Mouse (Mus musculus) kidney, embryonic 16.5 days (tissue): ENCODE measurements around the gene Tnni1. TPM values are rescaled to one million over a fixed set of nuclear protein-coding genes. Genes with fewer than 3 reads are reported as not detected.

ENCODE experiments used
- ATAC-seq: fragments of 200-750 bp; cut with Nextera tagmentation; 2 replicates; pipeline ENCODE4 v1.8.0; 2017; ENCODE audit warnings: moderate TSS enrichment; ENCODE audit not compliant: low FRiP score, low TSS enrichment
- H3K27ac ChIP-seq: fragments of 300-500 bp; sonication (generic); 2 replicates; pipeline ENCODE4 v1.5.1; 2014; ENCODE audit warnings: low read length
- H3K27me3 ChIP-seq: fragments of 300-500 bp; sonication (generic); 2 replicates; pipeline ENCODE4 v1.6.1; 2014; ENCODE audit warnings: low read length, control low read depth, mixed read lengths; ENCODE audit not compliant: insufficient read depth
- H3K36me3 ChIP-seq: fragments of 300-500 bp; sonication (generic); 2 replicates; pipeline ENCODE4 v1.6.1; 2014; ENCODE audit warnings: low read length, control low read depth, mixed read lengths; ENCODE audit not compliant: insufficient read depth
- H3K4me1 ChIP-seq: fragments of 300-500 bp; sonication (generic); 2 replicates; pipeline ENCODE4 v1.6.1; 2014; ENCODE audit warnings: low read length, control low read depth, mixed read lengths; ENCODE audit not compliant: insufficient read depth
- H3K4me2 ChIP-seq: fragments of 300-500 bp; sonication (generic); replicated peaks from 2 replicates; pipeline ENCODE4 v1.6.1; 2014; ENCODE audit warnings: low read depth, low read length
- H3K4me3 ChIP-seq: fragments of 300-500 bp; sonication (generic); 2 replicates; pipeline ENCODE4 v1.5.1; 2014; ENCODE audit warnings: mild to moderate bottlenecking, low read length
- H3K9ac ChIP-seq: fragments of 300-500 bp; sonication (generic); replicated peaks from 2 replicates; pipeline ENCODE4 v1.6.1; 2014; ENCODE audit warnings: low read length
- H3K9me3 ChIP-seq: fragments of 300-500 bp; sonication (generic); 2 replicates; pipeline ENCODE4 v1.6.1; 2016; ENCODE audit warnings: low read length, control low read depth
- WGBS: fragments of 180-500 bp; shearing (Covaris S2); extraction: QIAGEN DNeasy Blood & Tissue Kit; methylation state at CpG from one replicate; pipeline ENCODE4 v1.1.7; 2014; 5-methylcytosine and 5-hydroxymethylcytosine counted together
- polyA plus RNA-seq: library from polyadenylated mRNA; unstranded; fragments of >200 nt; fragmentation: Nextera tagmentation; extraction: Ambion mirVana; gene quantifications from 2 replicates; pipeline ENCODE4 v1.2.1, GENCODE M21; 2015

The Tnni1 gene
- polyA plus RNA-seq, 1 experiment from 2014 or later, result 23.5 TPM

DNA sequence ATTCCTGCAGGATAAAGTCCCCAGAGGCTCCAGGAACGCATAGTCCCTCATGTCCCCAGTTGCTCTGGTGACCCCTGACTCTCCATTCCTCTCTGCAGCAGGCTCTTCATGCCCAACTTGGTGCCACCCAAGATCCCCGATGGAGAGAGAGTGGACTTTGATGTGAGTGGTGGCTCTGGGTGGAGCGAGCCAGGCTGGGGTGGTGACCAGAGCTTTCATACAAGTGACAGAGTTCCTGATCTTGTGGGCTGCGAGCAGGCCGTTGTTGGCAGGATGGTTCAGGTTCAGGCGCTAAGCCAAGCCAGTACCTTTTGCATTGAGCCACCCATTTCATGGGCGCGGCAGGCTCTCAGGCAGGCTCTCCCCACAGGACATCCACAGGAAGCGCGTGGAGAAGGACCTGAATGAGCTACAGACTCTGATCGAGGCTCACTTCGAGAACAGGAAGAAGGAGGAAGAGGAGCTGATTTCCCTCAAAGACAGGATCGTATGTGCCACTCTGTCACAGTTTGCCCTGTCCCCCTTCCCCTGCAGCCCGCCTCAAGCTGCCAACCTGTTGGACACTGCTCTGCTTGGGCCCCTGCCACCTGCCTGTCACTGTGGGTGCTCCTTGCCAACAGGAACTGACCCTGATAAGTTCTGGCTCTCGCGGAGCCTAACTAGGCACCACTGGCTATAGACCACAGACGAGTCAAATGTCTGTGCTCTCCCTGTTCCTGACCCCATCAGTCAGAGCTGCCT, 68.5 kb downstream of the Tnni1 start:
- H3K36me3 ChIP-seq, result no peaks in the 10 kb centered on the region
- H3K27ac ChIP-seq, result no peak overlapping the region
- H3K27me3 ChIP-seq, result no peaks in the 10 kb centered on the region
- H3K4me1 ChIP-seq, result no peaks in the 10 kb centered on the region
- H3K4me3 ChIP-seq, result no peak overlapping the region
- 77% methylated on average over 17 of the region's 17 CpGs for WGBS
- H3K4me2 ChIP-seq, result no peak overlapping the region
- ATAC-seq, result no peak
- no peak overlapping the region for H3K9ac ChIP-seq
- no peaks in the 10 kb centered on the region for H3K9me3 ChIP-seq

DNA sequence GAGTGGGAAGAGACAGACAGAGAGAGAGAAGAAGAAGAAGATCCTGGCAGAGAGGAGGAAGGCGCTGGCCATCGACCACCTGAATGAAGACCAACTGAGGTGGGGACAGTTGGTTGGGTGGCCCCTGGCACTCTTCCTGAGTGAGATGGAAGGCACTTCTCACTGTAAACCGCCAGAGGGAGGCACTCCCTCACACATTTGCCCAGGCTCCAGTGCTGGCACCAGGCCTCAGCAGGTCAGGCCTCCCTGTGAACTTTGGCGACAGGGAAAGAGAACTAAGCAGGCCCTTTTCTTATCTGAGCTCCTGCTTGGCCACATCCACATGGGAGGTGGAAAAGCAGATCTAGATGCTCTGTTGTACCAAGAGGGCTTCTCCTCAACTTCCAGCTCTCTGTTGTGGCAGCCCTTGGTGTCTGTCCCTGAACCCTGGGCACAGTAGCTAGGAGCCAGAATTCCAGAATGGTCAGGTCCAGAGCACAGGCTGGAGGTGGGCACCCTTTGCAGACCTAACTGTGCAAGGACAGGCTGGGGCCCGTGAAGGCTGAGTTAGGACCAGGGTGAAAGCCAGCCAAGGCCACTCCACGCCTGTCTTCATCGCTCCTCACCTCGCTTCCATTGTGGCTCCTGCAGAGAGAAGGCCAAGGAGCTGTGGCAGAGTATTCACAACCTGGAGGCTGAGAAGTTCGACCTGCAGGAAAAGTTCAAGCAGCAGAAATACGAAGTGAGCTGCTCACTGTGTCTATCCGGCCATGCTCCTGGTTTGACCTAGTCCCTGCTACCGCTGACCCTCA, 71.7 kb downstream of the Tnni1 start:
- H3K27ac ChIP-seq, result no peak overlapping the region

DNA sequence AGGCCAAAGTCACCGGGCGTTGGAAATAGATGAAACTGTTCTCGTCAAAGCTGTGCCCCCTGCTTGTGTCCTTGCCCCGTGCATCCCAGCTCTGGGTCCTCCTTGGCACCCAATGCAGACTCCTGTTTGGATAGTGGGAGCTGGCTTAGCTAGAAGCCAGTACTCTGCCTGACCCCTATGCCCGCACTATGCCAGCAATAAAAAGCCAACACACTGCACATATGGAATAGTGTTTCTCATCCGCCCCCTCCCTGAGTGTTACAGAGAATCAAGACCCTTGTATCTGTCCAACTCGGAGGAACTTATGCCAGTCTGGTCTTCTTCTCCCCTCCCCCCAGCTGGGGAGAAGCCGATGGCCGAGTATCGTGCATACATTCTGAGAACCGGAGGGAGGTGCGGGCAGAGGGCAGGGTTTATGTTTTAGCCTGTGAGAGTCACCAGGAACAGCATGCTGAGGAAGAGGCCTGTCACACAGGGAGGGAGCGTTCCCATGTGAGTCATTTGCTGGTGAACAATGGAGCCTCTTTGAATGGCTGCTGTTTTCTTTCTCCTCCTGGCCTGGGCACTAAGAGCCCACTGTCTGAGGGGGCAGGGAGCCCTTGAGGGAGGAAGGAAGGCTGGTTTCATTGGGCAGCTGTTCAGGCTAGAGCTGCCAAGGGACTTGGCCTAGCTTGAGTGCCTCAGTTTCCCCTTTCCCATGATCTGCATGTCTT, 73.0 kb downstream of the Tnni1 start:
- H3K27ac ChIP-seq, result no peak overlapping the region
- 55% methylated on average over 13 of the region's 13 CpGs for WGBS

More for the DNA sequence above, 71.7 kb downstream of the Tnni1 start:
- Histone ChIP-seq H3K27me3 (no peaks in the 10 kb centered on the region), H3K9ac (no peak overlapping the region), H3K4me1 (no peaks in the 10 kb centered on the region), H3K4me2 (no peak overlapping the region), H3K4me3 (no peak overlapping the region), H3K36me3 (no peaks in the 10 kb centered on the region), H3K9me3 (no peaks in the 10 kb centered on the region)
- ATAC-seq, result no peak
- 67% methylated on average over 12 of the region's 12 CpGs for WGBS

DNA sequence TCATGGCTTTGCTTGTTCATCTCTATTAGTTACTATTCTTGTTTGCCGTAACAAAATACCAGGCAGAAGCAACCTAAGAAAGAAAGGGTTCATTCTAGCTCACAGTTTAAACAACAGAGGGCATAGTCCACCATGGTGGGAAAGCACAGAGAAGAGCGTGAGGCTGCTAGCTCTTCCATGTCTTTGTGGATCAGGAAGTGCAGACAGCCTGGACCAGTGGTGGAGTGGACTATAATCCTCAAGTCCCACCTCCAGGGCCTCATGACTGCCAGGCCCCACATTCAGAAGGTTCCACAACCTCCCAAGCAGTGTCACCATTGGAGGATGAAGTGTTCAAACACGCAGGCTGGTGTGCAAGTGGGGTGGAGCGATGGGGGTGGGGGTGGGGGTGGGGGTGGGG, 74.0 kb downstream of the Tnni1 start:
- 88% methylated on average over 4 of the region's 4 CpGs for WGBS
- H3K4me2 ChIP-seq, result no peak overlapping the region
- H3K4me1 ChIP-seq, result no peaks in the 10 kb centered on the region
- H3K36me3 ChIP-seq, result no peaks in the 10 kb centered on the region
- no peak overlapping the region for H3K27ac ChIP-seq
- H3K27me3 ChIP-seq, result no peaks in the 10 kb centered on the region
- H3K9ac ChIP-seq, result no peak overlapping the region
- no peaks in the 10 kb centered on the region for H3K9me3 ChIP-seq
- ATAC-seq, result no peak
- H3K4me3 ChIP-seq, result no peak overlapping the region

More for the DNA sequence above, 73.0 kb downstream of the Tnni1 start:
- Histone ChIP-seq H3K36me3 (no peaks in the 10 kb centered on the region), H3K9me3 (no peaks in the 10 kb centered on the region), H3K27me3 (no peaks in the 10 kb centered on the region), H3K4me2 (no peak overlapping the region), H3K9ac (no peak overlapping the region), H3K4me3 (no peak overlapping the region), H3K4me1 (no peaks in the 10 kb centered on the region)
- ATAC-seq, result 0 out of 2 replicates have a peak, but pooled peaks have one; percentile 11

DNA sequence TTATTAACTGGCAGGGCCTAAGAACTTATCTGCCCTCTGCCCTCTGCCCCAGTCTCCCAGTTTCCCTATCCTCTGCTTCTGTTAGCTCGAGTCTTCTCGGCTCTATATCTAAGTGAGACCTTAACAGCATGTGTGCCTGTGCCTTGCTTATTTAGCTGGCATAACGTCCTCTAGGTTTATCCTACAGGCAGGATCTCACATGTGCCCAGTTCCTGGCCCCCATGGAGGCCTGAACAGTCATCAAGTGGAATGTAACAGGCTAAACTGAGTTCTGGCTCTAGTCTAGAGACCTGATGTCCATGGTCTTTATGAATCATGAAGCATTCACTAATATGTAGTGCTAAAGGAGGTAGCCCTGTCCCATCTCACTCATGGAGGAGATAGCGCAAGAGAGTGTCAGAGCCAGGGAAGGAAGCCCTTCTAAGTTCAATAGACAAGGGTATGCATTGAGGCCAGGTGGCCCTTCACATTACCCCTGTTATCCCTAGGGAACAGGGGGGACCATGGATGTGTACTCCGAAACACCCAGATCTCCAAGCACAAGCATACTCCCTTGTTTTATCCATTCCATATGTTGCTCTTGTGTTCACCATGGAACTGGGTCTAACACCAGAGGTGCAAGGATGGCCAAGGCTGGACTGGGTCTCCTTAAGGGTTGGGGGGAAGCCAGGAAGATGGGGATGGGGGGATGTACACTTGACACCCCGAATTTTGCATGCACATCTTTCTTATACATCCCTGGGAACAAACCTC, 75.5 kb downstream of the Tnni1 start:
- Histone ChIP-seq H3K4me1 (no peaks in the 10 kb centered on the region), H3K27me3 (no peaks in the 10 kb centered on the region), H3K9ac (no peak overlapping the region), H3K4me2 (no peak overlapping the region), H3K36me3 (no peaks in the 10 kb centered on the region), H3K4me3 (no peak overlapping the region), H3K27ac (no peak overlapping the region), H3K9me3 (no peaks in the 10 kb centered on the region)
- 85% methylated on average over 6 of the region's 6 CpGs for WGBS
- ATAC-seq, result no peak

DNA sequence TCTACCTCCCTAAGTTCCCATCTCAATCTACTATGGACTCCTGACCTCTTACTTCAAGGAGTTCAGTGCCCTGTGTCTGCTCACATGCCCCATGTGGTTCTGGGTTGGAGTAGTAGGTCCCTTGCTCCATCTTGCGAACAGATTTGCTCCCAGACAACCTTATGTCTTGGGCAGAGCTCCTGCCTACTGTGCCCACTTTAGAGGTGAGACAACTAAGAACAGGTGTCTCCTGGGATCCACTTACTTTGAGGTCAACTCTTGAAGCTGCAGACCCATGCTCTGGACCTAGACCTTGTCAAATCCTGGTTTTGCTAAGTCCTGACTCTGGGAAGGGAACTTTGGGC, 76.1 kb downstream of the Tnni1 start:
- no peaks in the 10 kb centered on the region for H3K4me1 ChIP-seq
- no peak overlapping the region for H3K4me3 ChIP-seq
- no peak for ATAC-seq
- H3K27me3 ChIP-seq, result no peaks in the 10 kb centered on the region
- WGBS, result 96% methylated on average over 1 of the region's 1 CpGs
- no peak overlapping the region for H3K9ac ChIP-seq
- H3K36me3 ChIP-seq, result no peaks in the 10 kb centered on the region
- H3K9me3 ChIP-seq, result no peaks in the 10 kb centered on the region
- no peak overlapping the region for H3K27ac ChIP-seq
- no peak overlapping the region for H3K4me2 ChIP-seq

DNA sequence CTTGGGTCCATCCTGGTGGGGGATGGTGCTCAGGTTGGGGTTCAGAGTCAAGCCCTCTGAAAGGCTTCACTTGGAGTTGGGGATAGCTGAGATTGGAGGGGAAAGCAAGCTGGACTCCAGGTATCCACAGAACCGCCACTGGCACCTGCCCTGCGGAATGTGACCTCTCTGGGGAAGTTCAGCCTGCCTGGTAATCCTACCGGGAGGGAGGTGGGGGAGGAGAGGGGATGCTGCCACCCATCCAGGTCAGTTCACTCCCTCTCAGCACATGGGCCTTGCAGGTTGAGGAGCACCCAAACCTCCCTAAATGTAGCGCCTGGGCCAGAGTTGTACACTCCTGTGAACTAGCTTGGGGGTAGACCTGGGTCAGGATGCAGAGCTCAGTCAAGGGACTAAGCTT, 76.8 kb downstream of the Tnni1 start:
- 51% methylated on average over 4 of the region's 4 CpGs for WGBS
- Histone ChIP-seq H3K9me3 (no peaks in the 10 kb centered on the region), H3K36me3 (no peaks in the 10 kb centered on the region), H3K9ac (no peak overlapping the region), H3K4me2 (no peak overlapping the region), H3K4me1 (no peaks in the 10 kb centered on the region), H3K27ac (no peak overlapping the region), H3K27me3 (no peaks in the 10 kb centered on the region), H3K4me3 (no peak overlapping the region)
- no peak for ATAC-seq

DNA sequence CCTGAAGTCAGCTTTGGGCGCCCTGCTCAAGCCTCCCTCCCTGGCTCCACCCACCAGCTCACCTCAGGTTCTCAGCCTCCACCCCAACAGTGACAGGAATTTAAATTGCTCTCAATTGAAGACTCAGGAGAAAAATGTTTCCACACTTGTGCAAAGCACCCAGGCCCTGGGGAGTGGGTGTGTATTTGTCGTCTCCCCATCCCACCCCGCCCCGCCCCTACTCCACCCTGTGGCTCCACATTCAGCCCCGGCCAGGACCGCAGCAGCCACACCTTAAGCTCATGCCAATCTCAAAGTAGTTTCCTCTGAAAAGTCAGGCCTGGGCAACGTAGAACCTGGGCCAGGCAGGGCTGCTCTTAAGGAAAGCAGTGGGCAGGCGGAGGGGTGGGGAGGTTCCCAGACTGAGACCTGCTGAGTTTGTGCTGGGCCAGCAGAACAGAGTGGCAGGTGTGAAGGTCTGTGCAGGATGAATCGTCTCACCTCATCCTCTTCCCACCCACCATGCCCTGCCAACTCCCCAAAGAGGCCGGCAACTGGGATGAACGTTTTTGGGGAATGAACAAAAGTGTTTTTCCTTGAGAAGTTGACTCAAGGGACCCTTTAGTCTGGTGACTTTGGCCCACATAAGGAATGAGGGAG, 78.0 kb downstream of the Tnni1 start:
- Histone ChIP-seq H3K4me1 (no peaks in the 10 kb centered on the region), H3K36me3 (no peaks in the 10 kb centered on the region), H3K9ac (no peak overlapping the region), H3K9me3 (no peaks in the 10 kb centered on the region), H3K4me3 (no peak overlapping the region), H3K27ac (no peak overlapping the region), H3K27me3 (no peaks in the 10 kb centered on the region), H3K4me2 (no peak overlapping the region)
- no peak for ATAC-seq
- 57% methylated on average over 11 of the region's 11 CpGs for WGBS

DNA sequence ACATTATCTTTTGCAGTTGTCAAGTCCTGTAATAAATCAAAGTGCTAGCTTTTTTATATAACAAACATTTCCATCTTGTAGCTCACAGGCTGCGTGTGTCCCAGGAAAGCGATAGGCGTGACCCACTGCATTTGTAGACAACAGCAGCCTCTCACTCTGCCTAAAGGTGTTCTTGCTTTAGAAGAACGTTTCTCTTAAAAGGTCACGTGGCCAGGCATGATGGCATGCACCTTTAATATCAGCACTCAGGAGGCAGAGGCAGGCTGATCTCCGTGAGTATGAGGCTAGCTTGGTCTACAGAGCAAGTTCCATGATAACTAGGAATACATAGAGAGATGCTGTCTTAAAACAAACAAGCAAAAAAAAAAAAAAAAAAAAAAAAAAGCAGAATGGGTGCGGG, 79.3 kb downstream of the Tnni1 start:
- no peak overlapping the region for H3K9ac ChIP-seq
- no peaks in the 10 kb centered on the region for H3K36me3 ChIP-seq
- no peak overlapping the region for H3K4me2 ChIP-seq
- H3K4me1 ChIP-seq, result no peaks in the 10 kb centered on the region
- no peak for ATAC-seq
- H3K27me3 ChIP-seq, result no peaks in the 10 kb centered on the region
- no peaks in the 10 kb centered on the region for H3K9me3 ChIP-seq
- 91% methylated on average over 7 of the region's 7 CpGs for WGBS
- H3K4me3 ChIP-seq, result no peak overlapping the region
- H3K27ac ChIP-seq, result no peak overlapping the region
